Mouse (Mus musculus): Measurements from ENCODE around the gene Ttk. TPM values are rescaled to one million over a fixed set of nuclear protein-coding genes. Genes with fewer than 3 reads are reported as not detected.

The Ttk gene
- polyA plus RNA-seq, 1 experiment from 2014 or later, result 50.4 TPM

DNA sequence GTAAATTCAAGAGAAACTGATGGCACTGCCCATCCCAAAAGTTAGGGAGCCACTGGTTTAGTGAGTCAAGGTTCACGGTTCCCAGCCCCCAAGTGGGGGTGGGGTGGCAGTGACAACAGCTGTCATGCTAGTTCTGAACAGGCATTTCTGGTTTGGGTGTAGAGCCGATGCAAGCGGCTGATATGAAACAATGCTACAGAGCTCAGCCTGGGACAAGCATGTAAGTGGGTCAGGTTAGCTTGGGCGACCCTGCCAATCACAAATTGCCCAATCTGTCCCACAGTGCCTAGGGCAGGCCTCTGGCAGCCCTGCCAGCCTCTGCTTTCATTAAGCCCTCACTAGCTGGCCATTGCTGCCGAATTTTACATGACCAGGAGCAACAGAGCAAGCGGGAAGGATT, 47.7 kb downstream of the Ttk start:
- no peak overlapping the region for H3K9ac ChIP-seq (ENCODE audit: low read length)
- no peak overlapping the region for H3K4me3 ChIP-seq (ENCODE audit: low read depth, low read length)
- H3K36me3 ChIP-seq (ENCODE audit: control insufficient read depth, insufficient read depth, low read length), result no peaks in the 10 kb centered on the region
- no peaks in the 10 kb centered on the region for H3K27me3 ChIP-seq (ENCODE audit: control insufficient read depth, insufficient read depth, low read length)
- 90% methylated on average over 6 of the region's 6 CpGs for WGBS
- H3K4me1 ChIP-seq (ENCODE audit: control insufficient read depth, insufficient read depth, low read length), result no peaks in the 10 kb centered on the region
- no peak overlapping the region for H3K4me2 ChIP-seq
- no peaks in the 10 kb centered on the region for H3K9me3 ChIP-seq (ENCODE audit: control insufficient read depth, low read length)
- DNase-seq (ENCODE audit: low spot score, missing footprints) (no peak), ATAC-seq (ENCODE audit: low FRiP score) (no peak)
- H3K27ac ChIP-seq (ENCODE audit: low read depth, low read length), result no peak overlapping the region

DNA sequence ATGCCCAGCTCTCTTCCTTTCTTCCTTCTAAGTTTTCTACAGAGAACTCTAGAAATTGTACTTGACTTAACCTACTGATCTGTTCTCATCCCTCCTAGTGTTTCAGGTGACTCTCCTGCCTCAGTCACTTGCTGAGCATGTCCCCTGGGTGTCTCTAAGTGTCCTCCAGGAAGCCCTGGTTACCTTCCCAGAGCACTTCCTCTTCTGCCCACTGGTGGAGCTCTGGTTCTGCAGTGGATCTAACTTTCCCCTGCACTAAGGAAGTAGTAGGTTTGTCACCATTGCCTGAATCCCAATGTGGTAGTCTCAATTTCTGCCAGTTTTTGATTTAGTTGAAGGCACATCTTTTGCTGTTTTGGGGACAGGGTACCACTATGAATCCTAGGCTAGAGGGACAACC, 51.7 kb downstream of the Ttk start:
- Histone ChIP-seq H3K27ac (ENCODE audit: low read depth, low read length) (no peak overlapping the region), H3K4me3 (ENCODE audit: low read depth, low read length) (no peak overlapping the region), H3K4me2 (no peak overlapping the region), H3K9me3 (ENCODE audit: control insufficient read depth, low read length) (no peaks in the 10 kb centered on the region), H3K9ac (ENCODE audit: low read length) (no peak overlapping the region), H3K36me3 (ENCODE audit: control insufficient read depth, insufficient read depth, low read length) (no peaks in the 10 kb centered on the region), H3K4me1 (ENCODE audit: control insufficient read depth, insufficient read depth, low read length) (no peaks in the 10 kb centered on the region), H3K27me3 (ENCODE audit: control insufficient read depth, insufficient read depth, low read length) (no peaks in the 10 kb centered on the region)
- no peak for ATAC-seq (ENCODE audit: low FRiP score)
- no peak for DNase-seq (ENCODE audit: low spot score, missing footprints)

DNA sequence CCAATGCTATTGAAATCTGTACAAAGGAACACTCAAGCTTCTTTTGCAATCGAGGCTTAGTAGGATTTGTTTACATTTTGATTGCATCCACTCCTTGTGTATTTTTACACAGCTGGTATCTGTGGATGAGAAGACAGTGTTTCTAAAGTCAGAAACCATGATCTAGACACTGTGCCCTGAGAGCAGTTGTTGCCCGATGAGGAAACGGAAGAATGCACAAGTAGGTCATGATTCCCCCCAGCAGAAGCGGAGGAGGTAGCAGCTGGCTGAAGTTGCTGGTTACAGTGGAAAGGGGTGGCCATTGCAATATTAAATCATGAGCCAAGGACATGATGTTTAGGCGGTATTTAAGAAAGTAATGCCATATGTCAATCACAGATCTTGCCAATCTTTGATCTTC, 53.7 kb downstream of the Ttk start:
- 85% methylated on average over 5 of the region's 5 CpGs for WGBS
- ATAC-seq (ENCODE audit: low FRiP score) (no peak), DNase-seq (ENCODE audit: low spot score, missing footprints) (no peak)
- Histone ChIP-seq H3K9me3 (ENCODE audit: control insufficient read depth, low read length) (no peaks in the 10 kb centered on the region), H3K4me2 (no peak overlapping the region), H3K36me3 (ENCODE audit: control insufficient read depth, insufficient read depth, low read length) (no peaks in the 10 kb centered on the region), H3K9ac (ENCODE audit: low read length) (no peak overlapping the region), H3K4me3 (ENCODE audit: low read depth, low read length) (no peak overlapping the region), H3K27me3 (ENCODE audit: control insufficient read depth, insufficient read depth, low read length) (no peaks in the 10 kb centered on the region), H3K4me1 (ENCODE audit: control insufficient read depth, insufficient read depth, low read length) (no peaks in the 10 kb centered on the region), H3K27ac (ENCODE audit: low read depth, low read length) (no peak overlapping the region)

DNA sequence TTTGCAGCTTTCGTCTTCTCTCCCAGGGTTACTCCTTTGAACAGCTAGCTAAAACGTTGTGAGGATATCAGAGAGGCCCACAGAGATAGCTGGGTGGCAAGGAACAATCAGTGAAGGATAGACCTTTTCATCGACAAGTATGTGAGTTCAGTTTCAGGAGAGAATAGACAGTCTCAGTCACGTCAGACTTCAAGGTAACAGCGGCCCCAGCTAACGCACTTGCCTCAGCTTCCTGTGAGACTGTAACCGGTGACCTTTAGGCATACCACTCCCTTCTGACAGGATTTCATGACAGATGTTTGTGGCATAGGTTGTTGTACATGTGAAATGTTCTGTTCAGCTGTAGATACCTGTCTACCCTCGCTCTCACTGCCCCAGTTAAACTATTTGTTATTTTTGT, 58.6 kb downstream of the Ttk start:
- Histone ChIP-seq H3K9me3 (ENCODE audit: control insufficient read depth, low read length) (no peaks in the 10 kb centered on the region), H3K9ac (ENCODE audit: low read length) (no peak overlapping the region), H3K4me1 (ENCODE audit: control insufficient read depth, insufficient read depth, low read length) (no peaks in the 10 kb centered on the region), H3K36me3 (ENCODE audit: control insufficient read depth, insufficient read depth, low read length) (no peaks in the 10 kb centered on the region), H3K27me3 (ENCODE audit: control insufficient read depth, insufficient read depth, low read length) (no peaks in the 10 kb centered on the region), H3K27ac (ENCODE audit: low read depth, low read length) (no peak overlapping the region), H3K4me3 (ENCODE audit: low read depth, low read length) (no peak overlapping the region), H3K4me2 (no peak overlapping the region)
- no peak for DNase-seq (ENCODE audit: low spot score, missing footprints)
- ATAC-seq (ENCODE audit: low FRiP score), result no peak
- WGBS, result 82% methylated on average over 8 of the region's 8 CpGs

DNA sequence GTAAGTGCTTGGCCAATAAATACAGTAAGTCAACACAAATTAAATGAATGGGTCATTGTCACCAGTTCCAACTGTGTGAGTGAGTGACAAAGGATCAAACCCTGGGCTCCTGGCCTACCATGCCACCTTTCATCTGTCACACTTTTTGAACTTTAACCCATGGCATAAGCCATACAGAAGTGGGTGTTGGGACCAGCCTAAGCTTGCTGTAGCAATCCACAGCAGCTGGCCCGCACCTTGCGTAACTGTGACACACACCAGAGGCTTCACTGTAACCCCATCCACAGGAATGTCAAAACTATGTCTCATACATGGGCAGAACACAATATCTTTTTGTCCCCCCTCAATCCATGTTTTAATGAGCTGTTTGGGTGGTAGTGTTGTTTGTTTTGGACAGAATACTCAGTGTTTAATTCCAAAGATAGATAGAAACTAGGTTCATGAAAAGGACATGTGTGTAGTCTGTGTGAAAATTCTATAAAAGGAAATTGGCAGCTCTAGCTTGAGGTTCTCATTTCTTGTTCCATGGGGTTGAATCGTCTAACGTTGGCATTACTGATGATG, 59.4 kb downstream of the Ttk start:
- H3K36me3 ChIP-seq (ENCODE audit: control insufficient read depth, insufficient read depth, low read length), result no peaks in the 10 kb centered on the region
- H3K4me3 ChIP-seq (ENCODE audit: low read depth, low read length), result no peak overlapping the region
- 91% methylated on average over 4 of the region's 4 CpGs for WGBS
- DNase-seq (ENCODE audit: low spot score, missing footprints) (no peak), ATAC-seq (ENCODE audit: low FRiP score) (no peak)
- no peaks in the 10 kb centered on the region for H3K27me3 ChIP-seq (ENCODE audit: control insufficient read depth, insufficient read depth, low read length)
- no peak overlapping the region for H3K27ac ChIP-seq (ENCODE audit: low read depth, low read length)
- no peak overlapping the region for H3K9ac ChIP-seq (ENCODE audit: low read length)
- no peak overlapping the region for H3K4me2 ChIP-seq
- no peaks in the 10 kb centered on the region for H3K4me1 ChIP-seq (ENCODE audit: control insufficient read depth, insufficient read depth, low read length)
- H3K9me3 ChIP-seq (ENCODE audit: control insufficient read depth, low read length), result no peaks in the 10 kb centered on the region

DNA sequence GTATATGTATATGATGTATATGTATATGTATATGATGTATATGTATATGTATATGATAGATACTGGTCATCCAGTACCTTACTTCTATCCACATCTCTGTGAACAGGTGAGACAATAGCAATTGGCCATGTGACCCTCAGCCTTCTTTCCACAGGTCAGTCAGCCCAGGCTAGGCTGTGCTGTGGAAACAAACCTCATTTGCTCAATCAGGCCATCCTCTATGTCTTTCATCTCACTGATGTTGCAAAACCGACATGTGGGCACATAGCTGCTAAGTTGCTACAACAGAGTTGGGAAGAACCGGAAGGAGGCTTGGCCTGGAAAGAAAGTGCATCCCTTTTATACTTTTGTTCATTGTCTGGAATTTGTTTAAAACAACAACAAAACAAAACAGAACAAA, 67.6 kb downstream of the Ttk start:
- H3K27me3 ChIP-seq (ENCODE audit: control insufficient read depth, insufficient read depth, low read length), result no peaks in the 10 kb centered on the region
- DNase-seq (ENCODE audit: low spot score, missing footprints), result no peak
- WGBS, result 88% methylated on average over 2 of the region's 2 CpGs
- no peak overlapping the region for H3K4me2 ChIP-seq
- H3K27ac ChIP-seq (ENCODE audit: low read depth, low read length), result no peak overlapping the region
- no peak overlapping the region for H3K9ac ChIP-seq (ENCODE audit: low read length)
- no peak overlapping the region for H3K4me3 ChIP-seq (ENCODE audit: low read depth, low read length)
- ATAC-seq (ENCODE audit: low FRiP score), result no peak
- no peaks in the 10 kb centered on the region for H3K36me3 ChIP-seq (ENCODE audit: control insufficient read depth, insufficient read depth, low read length)
- H3K4me1 ChIP-seq (ENCODE audit: control insufficient read depth, insufficient read depth, low read length), result no peaks in the 10 kb centered on the region
- no peaks in the 10 kb centered on the region for H3K9me3 ChIP-seq (ENCODE audit: control insufficient read depth, low read length)

DNA sequence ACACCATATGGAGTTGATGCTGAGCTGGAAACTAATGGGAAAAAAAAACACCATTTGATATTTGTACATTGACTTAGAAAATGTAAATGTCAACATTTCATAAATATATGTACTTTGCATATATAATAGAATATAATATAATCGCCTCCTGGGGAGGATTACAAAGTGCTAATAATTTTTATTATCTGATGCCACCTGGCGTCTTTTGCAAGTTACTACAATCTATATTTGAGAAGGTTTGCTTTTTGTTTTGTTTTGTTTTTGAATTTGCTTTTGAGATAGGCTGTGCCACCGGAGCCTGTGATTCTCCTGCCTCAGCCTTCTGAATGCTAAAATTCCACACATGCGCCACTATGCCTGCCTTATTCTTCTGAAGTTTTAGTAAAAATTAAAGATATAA, 71.3 kb downstream of the Ttk start:
- Histone ChIP-seq H3K36me3 (ENCODE audit: control insufficient read depth, insufficient read depth, low read length) (no peaks in the 10 kb centered on the region), H3K9ac (ENCODE audit: low read length) (no peak overlapping the region), H3K4me3 (ENCODE audit: low read depth, low read length) (no peak overlapping the region), H3K9me3 (ENCODE audit: control insufficient read depth, low read length) (no peaks in the 10 kb centered on the region), H3K27me3 (ENCODE audit: control insufficient read depth, insufficient read depth, low read length) (no peaks in the 10 kb centered on the region), H3K27ac (ENCODE audit: low read depth, low read length) (no peak overlapping the region), H3K4me1 (ENCODE audit: control insufficient read depth, insufficient read depth, low read length) (no peaks in the 10 kb centered on the region), H3K4me2 (no peak overlapping the region)
- ATAC-seq (ENCODE audit: low FRiP score) (no peak), DNase-seq (ENCODE audit: low spot score, missing footprints) (no peak)
- WGBS, result 77% methylated on average over 4 of the region's 4 CpGs

DNA sequence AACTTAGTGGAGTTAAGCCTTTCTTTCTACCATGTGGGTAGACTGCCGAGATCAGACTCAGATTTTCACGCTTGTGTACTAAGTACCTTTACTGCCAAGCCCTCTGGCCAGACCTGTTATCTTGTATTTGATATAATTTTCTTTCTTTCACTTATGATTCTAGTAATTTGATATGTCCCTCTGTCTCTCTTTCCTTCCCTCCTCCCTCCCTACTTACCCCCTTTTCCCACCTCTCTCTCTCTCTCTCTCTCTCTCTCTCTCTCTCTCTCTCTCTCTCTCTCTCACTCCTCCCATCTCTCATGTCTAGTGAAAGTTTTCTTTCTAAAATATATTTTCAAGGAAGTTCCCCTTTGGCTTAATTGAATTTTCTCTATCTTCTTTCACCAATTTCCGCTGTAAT, 72.5 kb downstream of the Ttk start:
- WGBS, result 83% methylated on average over 3 of the region's 3 CpGs
- Histone ChIP-seq H3K36me3 (ENCODE audit: control insufficient read depth, insufficient read depth, low read length) (no peaks in the 10 kb centered on the region), H3K27ac (ENCODE audit: low read depth, low read length) (no peak overlapping the region), H3K4me1 (ENCODE audit: control insufficient read depth, insufficient read depth, low read length) (no peaks in the 10 kb centered on the region), H3K4me2 (no peak overlapping the region), H3K9me3 (ENCODE audit: control insufficient read depth, low read length) (no peaks in the 10 kb centered on the region), H3K9ac (ENCODE audit: low read length) (no peak overlapping the region), H3K27me3 (ENCODE audit: control insufficient read depth, insufficient read depth, low read length) (no peaks in the 10 kb centered on the region), H3K4me3 (ENCODE audit: low read depth, low read length) (no peak overlapping the region)
- DNase-seq (ENCODE audit: low spot score, missing footprints) (no peak), ATAC-seq (ENCODE audit: low FRiP score) (no peak)

DNA sequence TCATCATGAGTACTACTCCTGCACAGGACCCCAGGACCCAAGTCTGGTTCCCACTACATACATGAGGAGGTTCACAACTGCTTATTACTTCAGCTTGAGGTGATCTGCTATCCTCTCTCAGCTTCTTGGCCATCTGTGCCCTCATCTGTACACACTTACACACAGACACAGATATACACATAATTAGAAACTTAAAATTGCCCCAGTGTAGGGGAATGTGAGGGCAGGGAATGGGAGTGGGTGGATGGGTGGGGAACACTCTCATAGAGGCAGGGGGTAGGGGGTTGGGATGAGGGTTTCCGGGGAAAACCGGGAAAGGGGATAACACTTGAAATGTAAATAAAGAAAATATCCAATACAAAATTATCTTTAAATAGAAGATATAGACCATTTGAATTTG, 75.3 kb downstream of the Ttk start:
- 86% methylated on average over 2 of the region's 2 CpGs for WGBS
- Histone ChIP-seq H3K27me3 (ENCODE audit: control insufficient read depth, insufficient read depth, low read length) (no peaks in the 10 kb centered on the region), H3K9ac (ENCODE audit: low read length) (no peak overlapping the region), H3K9me3 (ENCODE audit: control insufficient read depth, low read length) (no peaks in the 10 kb centered on the region), H3K4me2 (no peak overlapping the region), H3K4me3 (ENCODE audit: low read depth, low read length) (no peak overlapping the region), H3K27ac (ENCODE audit: low read depth, low read length) (no peak overlapping the region), H3K4me1 (ENCODE audit: control insufficient read depth, insufficient read depth, low read length) (no peaks in the 10 kb centered on the region), H3K36me3 (ENCODE audit: control insufficient read depth, insufficient read depth, low read length) (no peaks in the 10 kb centered on the region)
- DNase-seq (ENCODE audit: low spot score, missing footprints), result no peak
- ATAC-seq (ENCODE audit: low FRiP score), result no peak

DNA sequence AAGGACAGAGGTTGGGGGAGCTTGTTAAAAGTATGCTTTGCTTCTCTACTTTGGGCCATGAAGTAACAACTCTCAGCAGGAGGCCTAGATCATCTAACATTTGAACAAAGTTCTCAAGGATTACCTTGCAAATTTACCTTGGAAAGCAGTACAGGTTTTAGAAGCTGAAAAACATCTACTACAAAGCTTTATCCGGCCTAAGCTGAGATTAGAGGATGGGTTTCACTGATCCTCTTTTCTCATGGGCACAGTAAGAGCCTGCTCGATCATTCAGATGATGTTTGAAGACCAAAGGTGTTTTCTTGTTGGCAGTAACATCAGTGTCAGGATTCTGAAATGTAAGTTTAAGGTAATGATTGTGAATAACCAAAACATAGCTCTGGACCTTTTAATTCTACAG, 76.4 kb downstream of the Ttk start:
- no peak overlapping the region for H3K4me2 ChIP-seq
- no peaks in the 10 kb centered on the region for H3K4me1 ChIP-seq (ENCODE audit: control insufficient read depth, insufficient read depth, low read length)
- no peaks in the 10 kb centered on the region for H3K36me3 ChIP-seq (ENCODE audit: control insufficient read depth, insufficient read depth, low read length)
- ATAC-seq (ENCODE audit: low FRiP score) (no peak), DNase-seq (ENCODE audit: low spot score, missing footprints) (no peak)
- no peak overlapping the region for H3K27ac ChIP-seq (ENCODE audit: low read depth, low read length)
- H3K9me3 ChIP-seq (ENCODE audit: control insufficient read depth, low read length), result no peaks in the 10 kb centered on the region
- no peak overlapping the region for H3K4me3 ChIP-seq (ENCODE audit: low read depth, low read length)
- H3K27me3 ChIP-seq (ENCODE audit: control insufficient read depth, insufficient read depth, low read length), result no peaks in the 10 kb centered on the region
- no peak overlapping the region for H3K9ac ChIP-seq (ENCODE audit: low read length)
- 78% methylated on average over 2 of the region's 2 CpGs for WGBS
